Mouse (Mus musculus) heart, embryonic 14.5 days (tissue): ENCODE data around the gene Cwh43. TPM values are rescaled to one million over a fixed set of nuclear protein-coding genes. Genes with fewer than 3 reads are reported as not detected.

Experiments used
- ATAC-seq: fragments of 200-750 bp; cut with Nextera tagmentation; 2 replicates; pipeline ENCODE4 v1.8.0; 2017; ENCODE audit warnings: low read depth, moderate TSS enrichment; ENCODE audit not compliant: insufficient number of reproducible peaks, insufficient read depth, low FRiP score
- H3K27ac ChIP-seq, 2 experiments: fragments of 200-500 bp in 1 of 2; fragments of 300-500 bp in 1 of 2; sonication (generic) in 1 of 2; replicated peaks in 1 of 2; 2 replicates each; pipeline ENCODE4 v1.5.1; 2012 to 2014; ENCODE audit warnings: low read depth in 2 of 2, low read length in 2 of 2, control low read depth in 1 of 2, mild to moderate bottlenecking in 1 of 2, mixed read lengths in 1 of 2; ENCODE audit not compliant: control insufficient read depth in 1 of 2, insufficient read depth in 1 of 2
- H3K27me3 ChIP-seq: fragments of 300-500 bp; sonication (generic); 2 replicates; pipeline ENCODE4 v1.6.1; 2014; ENCODE audit warnings: mild to moderate bottlenecking, low read length, control low read depth; ENCODE audit not compliant: control insufficient read depth, insufficient read depth
- H3K36me3 ChIP-seq: fragments of 300-500 bp; sonication (generic); 2 replicates; pipeline ENCODE4 v1.6.1; 2014; ENCODE audit warnings: mild to moderate bottlenecking, control low read depth, low read length, mixed read lengths; ENCODE audit not compliant: control insufficient read depth, insufficient read depth
- H3K4me1 ChIP-seq, 2 experiments: fragments of 200-500 bp in 1 of 2; fragments of 300-500 bp in 1 of 2; sonication (generic) in 1 of 2; 2 replicates each; pipeline ENCODE4 v1.6.1; 2012 to 2014; ENCODE audit warnings: low read length in 2 of 2, control low read depth in 1 of 2, mixed read lengths in 1 of 2; ENCODE audit not compliant: control insufficient read depth in 2 of 2, insufficient read depth in 2 of 2
- H3K4me2 ChIP-seq: fragments of 300-500 bp; sonication (generic); 2 replicates; pipeline ENCODE4 v1.6.1; 2014; ENCODE audit warnings: mild to moderate bottlenecking, low read length
- H3K4me3 ChIP-seq, 2 experiments: fragments of 200-500 bp in 1 of 2; fragments of 300-500 bp in 1 of 2; sonication (generic) in 1 of 2; 2 replicates each; pipeline ENCODE4 v1.5.1; 2012 to 2014; ENCODE audit warnings: low read length in 2 of 2, mild to moderate bottlenecking in 2 of 2, control low read depth in 1 of 2, low read depth in 1 of 2, moderate library complexity in 1 of 2; ENCODE audit not compliant: control insufficient read depth in 1 of 2, insufficient read depth in 1 of 2
- H3K9ac ChIP-seq: fragments of 300-500 bp; sonication (generic); 2 replicates; pipeline ENCODE4 v1.6.1; 2014; ENCODE audit warnings: mild to moderate bottlenecking, low read length
- H3K9me3 ChIP-seq: fragments of 300-500 bp; sonication (generic); 2 replicates; pipeline ENCODE4 v1.6.1; 2016; ENCODE audit warnings: low read length, control low read depth; ENCODE audit not compliant: control insufficient read depth
- WGBS: fragments of 180-500 bp; shearing (Covaris S2); extraction: QIAGEN DNeasy Blood & Tissue Kit; methylation state at CpG from one replicate; pipeline ENCODE4 v1.1.7; 2014; 5-methylcytosine and 5-hydroxymethylcytosine counted together
- polyA plus RNA-seq: library from polyadenylated mRNA; unstranded; fragments of >200 nt; fragmentation: Nextera tagmentation; extraction: Ambion mirVana; gene quantifications from 2 replicates; pipeline ENCODE4 v1.2.1, GENCODE M21; 2014

Cwh43 gene
- polyA plus RNA-seq, 1 experiment from 2014 or later = not detected

GRCm38 (mm10) chr5:73367906-73368305 is 38.0 kb upstream of the Cwh43 start:
- WGBS = 72% methylated on average over 4 of the region's 4 CpGs
- H3K9ac ChIP-seq = no peak overlapping the region
- no peaks in the 10 kb centered on the region for H3K27me3 ChIP-seq
- H3K27ac ChIP-seq = no peak overlapping the region
- no peak for ATAC-seq
- H3K4me3 ChIP-seq = no peak overlapping the region
- no peaks in the 10 kb centered on the region for H3K36me3 ChIP-seq
- H3K4me2 ChIP-seq = no peak overlapping the region
- no peaks in the 10 kb centered on the region for H3K9me3 ChIP-seq
- H3K4me1 ChIP-seq = no peaks in the 10 kb centered on the region

GRCm38 (mm10) chr5:73368845-73369447 is 36.9 kb upstream of the Cwh43 start:
- Histone ChIP-seq H3K27me3 (no peaks in the 10 kb centered on the region), H3K4me2 (no peak overlapping the region), H3K4me3 (no peak overlapping the region), H3K36me3 (no peaks in the 10 kb centered on the region), H3K9me3 (no peaks in the 10 kb centered on the region), H3K27ac (no peak overlapping the region), H3K4me1 (no peaks in the 10 kb centered on the region), H3K9ac (no peak overlapping the region)
- ATAC-seq = no peak
- WGBS = 69% methylated on average over 10 of the region's 10 CpGs

GRCm38 (mm10) chr5:73369731-73370130 is 36.1 kb upstream of the Cwh43 start:
- Histone ChIP-seq H3K4me3 (no peak overlapping the region), H3K4me2 (no peak overlapping the region), H3K9me3 (no peaks in the 10 kb centered on the region), H3K36me3 (no peaks in the 10 kb centered on the region), H3K27me3 (no peaks in the 10 kb centered on the region), H3K4me1 (no peaks in the 10 kb centered on the region), H3K9ac (no peak overlapping the region), H3K27ac (no peak overlapping the region)
- 49% methylated on average over 3 of the region's 3 CpGs for WGBS
- no peak for ATAC-seq

GRCm38 (mm10) chr5:73372601-73373000 is 33.3 kb upstream of the Cwh43 start:
- Histone ChIP-seq H3K4me1 (0 out of 4 replicates have a peak, but pooled peaks cover 0 to under 1% of the 10 kb centered on the region in 2 experiments), H3K9me3 (no peaks in the 10 kb centered on the region), H3K4me3 (no peak overlapping the region), H3K4me2 (no peak overlapping the region), H3K27ac (no peak overlapping the region), H3K27me3 (no peaks in the 10 kb centered on the region), H3K9ac (no peak overlapping the region), H3K36me3 (no peaks in the 10 kb centered on the region)
- no peak for ATAC-seq
- WGBS = 63% methylated on average over 5 of the region's 5 CpGs

- ATAC-seq = no peak
- Histone ChIP-seq H3K9me3 (no peaks in the 10 kb centered on the region), H3K27ac (no peak overlapping the region), H3K4me2 (no peak overlapping the region), H3K4me3 (no peak overlapping the region), H3K9ac (no peak overlapping the region), H3K36me3 (no peaks in the 10 kb centered on the region), H3K4me1 (0 out of 4 replicates have a peak, but pooled peaks cover 0 to 2% of the 10 kb centered on the region in 2 experiments), H3K27me3 (no peaks in the 10 kb centered on the region)
- 36% methylated on average over 3 of the region's 3 CpGs for WGBS
Measured at GRCm38 (mm10) chr5:73373184-73373583, 32.7 kb upstream of the Cwh43 start.

GRCm38 (mm10) chr5:73376041-73376440 is 29.8 kb upstream of the Cwh43 start:
- peaks cover 8% of the 10 kb centered on the region; the same call in 1 of the 2 replicates for H3K27me3 ChIP-seq
- H3K27ac ChIP-seq = no peak overlapping the region
- 0 out of 4 replicates have a peak, but pooled peaks cover 0 to 2% of the 10 kb centered on the region in 2 experiments for H3K4me1 ChIP-seq
- no peaks in the 10 kb centered on the region for H3K36me3 ChIP-seq
- H3K4me2 ChIP-seq = no peak overlapping the region
- no peak overlapping the region for H3K4me3 ChIP-seq
- no peak for ATAC-seq
- H3K9ac ChIP-seq = no peak overlapping the region
- H3K9me3 ChIP-seq = no peaks in the 10 kb centered on the region
- 74% methylated on average over 9 of the region's 9 CpGs for WGBS

DNA sequence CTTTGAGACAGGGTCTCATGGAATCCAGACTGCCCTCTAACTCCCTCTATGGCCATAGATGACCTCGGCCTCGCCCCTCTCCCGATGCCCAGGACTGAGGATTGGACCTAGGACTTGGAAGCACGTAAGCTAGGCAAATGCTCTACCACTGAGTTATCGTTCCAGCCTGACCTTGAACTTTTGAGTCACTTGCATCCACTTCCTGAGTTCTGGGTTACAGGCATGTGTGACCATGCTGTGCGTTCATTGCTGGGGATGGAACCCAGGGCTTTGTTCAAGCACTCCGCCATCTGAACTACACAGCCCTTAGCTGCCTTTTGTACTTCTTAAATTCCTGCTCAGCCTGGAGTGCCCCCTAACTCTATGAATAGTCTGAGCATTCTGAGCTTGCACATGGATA is 29.4 kb upstream of the Cwh43 start:
- H3K27me3 ChIP-seq = peaks cover 8% of the 10 kb centered on the region; the same call in 1 of the 2 replicates
- no peaks in the 10 kb centered on the region for H3K9me3 ChIP-seq
- no peak overlapping the region for H3K9ac ChIP-seq
- H3K4me2 ChIP-seq = no peak overlapping the region
- no peak for ATAC-seq
- no peak overlapping the region for H3K4me3 ChIP-seq
- no peaks in the 10 kb centered on the region for H3K36me3 ChIP-seq
- 0 out of 4 replicates have a peak, but pooled peaks cover 0 to 2% of the 10 kb centered on the region in 2 experiments for H3K4me1 ChIP-seq
- 84% methylated on average over 7 of the region's 7 CpGs for WGBS
- H3K27ac ChIP-seq = no peak overlapping the region

GRCm38 (mm10) chr5:73379908-73380307 is 26.0 kb upstream of the Cwh43 start:
- Histone ChIP-seq H3K4me1 (peaks cover 2 to 4% of the 10 kb centered on the region in 2 experiments; a peak in 1 of 4 replicates), H3K9me3 (no peaks in the 10 kb centered on the region), H3K36me3 (no peaks in the 10 kb centered on the region), H3K27ac (no peak overlapping the region), H3K9ac (no peak overlapping the region), H3K27me3 (peaks cover 8% of the 10 kb centered on the region; the same call in 1 of the 2 replicates), H3K4me2 (no peak overlapping the region), H3K4me3 (no peak overlapping the region)
- 22% methylated on average over 3 of the region's 3 CpGs for WGBS
- 0 out of 2 replicates have a peak, but pooled peaks have one; percentile 59 for ATAC-seq
